ENCODE assay signal across 9 mouse cellular contexts in genomic region chr5:123661602-123662001, GRCm38 (mm10). TPM values are rescaled to one million over a fixed set of nuclear protein-coding genes. Genes with fewer than 3 reads are reported as not detected.
DNase-seq lines count a peak whose midpoint lies in the region; ATAC-seq and TF ChIP-seq lines count a peak whose summit lies in the region.
"Had no signal": no experiment of that assay in that cellular context is flagged by ENCODE, and none has a peak within 500 bp of the region (broad histone marks: within the 10 kb centered on the region; RNA-seq: fewer than 3 reads in every experiment).

No protein-coding gene starts in this region.

- H3K4me1 ChIP-seq in intestine, postnatal 0 days (replicated peaks; ENCODE audit: control insufficient read depth, insufficient read depth, low read length), result no peaks in the 10 kb centered on the region
- H3K4me1 ChIP-seq in stomach, embryonic 16.5 days (ENCODE audit: control insufficient read depth, insufficient read depth, low read length), result peaks cover 8% of the 10 kb centered on the region

- H3K27me3 ChIP-seq in intestine, postnatal 0 days (replicated peaks; ENCODE audit: control insufficient read depth, insufficient read depth, low read length), result no peaks in the 10 kb centered on the region
- no peaks in the 10 kb centered on the region for H3K27me3 ChIP-seq in stomach, embryonic 16.5 days (ENCODE audit: control insufficient read depth, insufficient read depth, low read length)

- H3K36me3 ChIP-seq in intestine, postnatal 0 days (ENCODE audit: control insufficient read depth, insufficient read depth), result no peaks in the 10 kb centered on the region
- H3K36me3 ChIP-seq in stomach, embryonic 16.5 days (ENCODE audit: control insufficient read depth, insufficient read depth, low read length), result no peaks in the 10 kb centered on the region

- peak overlapping the region; percentile 97 for H3K27ac ChIP-seq in gastrocnemius, adult 2 months
- peak overlapping the region; percentile 15; the same call in 1 of the 2 replicates for H3K27ac ChIP-seq in intestine, postnatal 0 days (ENCODE audit: low read depth, low read length)
- H3K27ac ChIP-seq in stomach, embryonic 16.5 days (ENCODE audit: low read length), result peak overlapping the region; percentile 87

- TF ChIP-seq CTCF in gastrocnemius, adult 2 months (IDR thresholded peaks at IDR 0.05), result no peak
- no peak for TF ChIP-seq CTCF in intestine, postnatal 0 days (IDR thresholded peaks at IDR 0.05; ENCODE audit: low read depth)

- no peaks in the 10 kb centered on the region for H3K9me3 ChIP-seq in intestine, postnatal 0 days (ENCODE audit: control insufficient read depth)
- H3K9me3 ChIP-seq in stomach, embryonic 16.5 days (replicated peaks; ENCODE audit: control insufficient read depth, low read length), result no peaks in the 10 kb centered on the region

- peak; percentile 66 for DNase-seq in gastrocnemius, adult 2 months
- DNase-seq in gastrocnemius, postnatal 10 days, result no peak
- peak; percentile 48 to 50 for DNase-seq in right cerebral cortex, adult 2 months (ENCODE audit: low spot score in 2 of 2)
- no peak for DNase-seq in right cerebral cortex, postnatal 25 days
- no peak for DNase-seq in spleen, postnatal 36 days (ENCODE audit: low spot score in 2 of 2)

- H3K9ac ChIP-seq in intestine, postnatal 0 days (ENCODE audit: low read depth, low read length), result no peak overlapping the region
- H3K9ac ChIP-seq in stomach, embryonic 16.5 days (ENCODE audit: low read length), result no peak overlapping the region

- no peak for ATAC-seq in intestine, postnatal 0 days
- ATAC-seq in stomach, embryonic 16.5 days (ENCODE audit: insufficient read depth, low FRiP score), result peak; percentile 60; the same call in 1 of the 2 replicates
- ATAC-seq in inflammation-experienced regulatory T-cells, adult 6 months, result no peak

- no peak overlapping the region for H3K4me2 ChIP-seq in intestine, postnatal 0 days (replicated peaks; ENCODE audit: low read depth)
- no peak overlapping the region for H3K4me2 ChIP-seq in stomach, embryonic 16.5 days (ENCODE audit: low read depth, low read length)

- intact Hi-C loops in gastrocnemius, adult 2 months (cut with DNase I), result no loop called here

- whole genome bisulfite sequencing in intestine, postnatal 0 days, result 54% methylated on average over 3 of the region's 3 CpGs
- 40% methylated on average over 3 of the region's 3 CpGs for WGBS in stomach, embryonic 16.5 days

- peak overlapping the region; percentile 56 for H3K4me3 ChIP-seq in gastrocnemius, adult 2 months
- no peak overlapping the region for H3K4me3 ChIP-seq in intestine, postnatal 0 days (ENCODE audit: low read depth, low read length)
- H3K4me3 ChIP-seq in stomach, embryonic 16.5 days (replicated peaks; ENCODE audit: low read length), result no peak overlapping the region
- H3K4me3 ChIP-seq: erythroblast, embryonic 14.5 days had no signal

RNA-seq across cellular contexts. Expression of gene Clip1, which starts 22.8 kb away (rescaled TPM):
- total RNA-seq in gastrocnemius, adult 2 months (2021), result 100 to 1,000 TPM; 286 to 331 TPM
- 100 to 1,000 TPM in 1 of 2 experiments, 10 to 100 TPM in 1; 91.2 to 111 TPM for total RNA-seq in gastrocnemius, postnatal 10 days (2021)
- polyA plus RNA-seq in intestine, postnatal 0 days (2015; fragmentation: Nextera tagmentation; extraction: Ambion mirVana), result 15.7 and 17.7 TPM in 2 replicates
- 40.6 and 46.1 TPM in 2 replicates for polyA plus RNA-seq in stomach, embryonic 16.5 days (2015; fragmentation: Nextera tagmentation; extraction: Ambion mirVana)
- 10 to 100 TPM; 41.5 to 56.4 (median 51.1) TPM for polyA plus RNA-seq in inflammation-experienced regulatory T-cells, adult 6 months (2017; shearing (Covaris generic))

RNA-seq across cellular contexts. Expression of gene Zcchc8, which starts 59.3 kb away (rescaled TPM):
- total RNA-seq in gastrocnemius, adult 2 months (2021), result 10 to 100 TPM; 17.1 to 22.0 TPM
- total RNA-seq in gastrocnemius, postnatal 10 days (2021), result 10 to 100 TPM; 26.6 to 33.2 TPM
- polyA plus RNA-seq in intestine, postnatal 0 days (2015; fragmentation: Nextera tagmentation; extraction: Ambion mirVana), result 27.1 and 32.6 TPM in 2 replicates
- polyA plus RNA-seq in stomach, embryonic 16.5 days (2015; fragmentation: Nextera tagmentation; extraction: Ambion mirVana), result 61.1 and 64.5 TPM in 2 replicates
- polyA plus RNA-seq in inflammation-experienced regulatory T-cells, adult 6 months (2017; shearing (Covaris generic)), result 10 to 100 TPM; 60.2 to 83.6 (median 75.5) TPM

Comparison
In these comparisons a context has a peak if more than half of its experiments do, and no peak if none do; other contexts are left out.
1. DNase-seq: peak in gastrocnemius, adult 2 months (single experiment) and right cerebral cortex, adult 2 months (2 of 2); none in gastrocnemius, postnatal 10 days (single experiment), right cerebral cortex, postnatal 25 days (single experiment) and spleen, postnatal 36 days (0 of 2).
2. H3K27ac ChIP-seq: peak in every context shown above with its lines; median percentile 97 in gastrocnemius, adult 2 months; 87 in stomach, embryonic 16.5 days; 15 in intestine, postnatal 0 days.